8 mouse cellular contexts compared by ENCODE assay signal in the genomic region with DNA sequence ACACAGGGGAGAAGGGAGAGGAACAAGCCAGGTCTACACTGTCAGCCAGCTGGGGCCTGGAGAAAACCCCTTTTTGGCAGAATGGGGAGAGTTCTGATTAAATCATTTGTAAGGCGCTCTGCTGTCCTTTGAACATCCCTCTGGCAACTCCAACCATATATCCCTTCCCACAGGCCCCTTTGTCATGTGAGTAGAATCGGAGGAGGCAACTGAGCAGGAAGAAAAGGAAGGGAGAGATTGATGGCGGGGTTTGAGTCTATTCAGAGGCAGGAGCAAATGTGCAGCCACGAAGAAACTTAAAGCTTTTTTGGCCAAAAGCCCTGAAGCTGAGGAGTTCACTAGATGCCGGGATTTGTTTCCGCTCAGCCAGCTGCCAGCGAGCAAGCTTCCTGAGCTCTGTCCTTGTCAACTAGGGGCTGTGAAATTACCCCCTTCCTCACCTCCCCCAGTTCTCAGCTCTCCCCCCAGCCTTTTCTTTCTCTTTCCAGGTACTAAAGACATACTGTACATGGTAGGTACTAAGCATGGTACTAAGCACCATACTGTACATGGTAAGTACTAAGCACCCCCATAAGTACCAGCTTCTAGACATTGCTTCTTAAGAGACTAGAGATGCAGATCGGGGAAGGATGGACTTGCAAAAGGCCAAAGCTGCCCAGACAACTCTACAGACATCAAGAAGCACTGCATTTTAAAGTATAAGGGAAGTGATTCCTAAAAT.
DNase-seq lines count a peak whose midpoint lies in the region; ATAC-seq and TF ChIP-seq lines count a peak whose summit lies in the region.

No protein-coding gene starts in this region.

- peak; percentile 8 for DNase-seq in adrenal gland, postnatal 14 days
- DNase-seq in adrenal gland, postnatal 36 days: no peak
- peak; percentile 57 for DNase-seq in kidney, postnatal 10 days
- DNase-seq in kidney, adult 9 months: no peak
- DNase-seq in brain, embryonic 14.5 days (ENCODE audit: low read depth): peak; percentile 90
- DNase-seq in kidney, postnatal 36 days: peak; percentile 1 to 3
- no peak for DNase-seq in testis, postnatal 10 days (ENCODE audit: low spot score)

- TF ChIP-seq CTCF in brain, embryonic 14.5 days (IDR thresholded peaks at IDR 0.05; ENCODE audit: borderline replicate concordance, extremely low read depth, insufficient read depth, insufficient read length): no peak

- TF ChIP-seq POLR2A in brain, embryonic 14.5 days (IDR thresholded peaks at IDR 0.05; ENCODE audit: borderline replicate concordance, extremely low read depth, insufficient read depth, insufficient read length, poor library complexity, severe bottlenecking): no peak

- no peak for ATAC-seq in megakaryocyte progenitor cell, adult 5-6 weeks (replicated peaks; ENCODE audit: poor library complexity)

Comparison
In these comparisons a context has a peak if more than half of its experiments do, and no peak if none do; other contexts are left out.
1. DNase-seq: peak in adrenal gland, postnatal 14 days (single experiment), kidney, postnatal 10 days (single experiment), brain, embryonic 14.5 days (single experiment) and kidney, postnatal 36 days (2 of 2); none in adrenal gland, postnatal 36 days (0 of 2), kidney, adult 9 months (single experiment) and testis, postnatal 10 days (single experiment).